Mouse (Mus musculus) stomach, embryonic 15.5 days (tissue): ENCODE measurements at regions not wholly inside any gene's neighbourhood (a gene's known extent, or its start where the extent isn't known, plus 50 kb on each side); places are given as distances from the start of the nearest gene placed in this dataset.

Source experiments
- ATAC-seq: fragments of 200-750 bp; cut with Nextera tagmentation; 2 replicates; pipeline ENCODE4 v1.8.0; 2017; ENCODE audit warnings: low read depth, moderate number of reproducible peaks, moderate TSS enrichment; ENCODE audit not compliant: insufficient read depth, low FRiP score
- H3K27ac ChIP-seq: fragments of 300-500 bp; sonication (generic); 2 replicates; pipeline ENCODE4 v1.5.1; 2015; ENCODE audit warnings: mild to moderate bottlenecking, inconsistent platforms
- H3K27me3 ChIP-seq: fragments of 300-500 bp; sonication (generic); replicated peaks from 2 replicates; pipeline ENCODE4 v1.6.1; 2015; ENCODE audit warnings: inconsistent platforms
- H3K36me3 ChIP-seq: fragments of 300-500 bp; sonication (generic); 2 replicates; pipeline ENCODE4 v1.6.1; 2015; ENCODE audit warnings: inconsistent platforms
- H3K4me1 ChIP-seq: fragments of 300-500 bp; sonication (generic); 2 replicates; pipeline ENCODE4 v1.6.1; 2015; ENCODE audit warnings: inconsistent platforms
- H3K4me2 ChIP-seq: fragments of 300-500 bp; sonication (generic); 2 replicates; pipeline ENCODE4 v1.6.1; 2015; ENCODE audit warnings: mild to moderate bottlenecking, inconsistent platforms
- H3K4me3 ChIP-seq: fragments of 300-500 bp; sonication (generic); replicated peaks from 2 replicates; pipeline ENCODE4 v1.5.1; 2015; ENCODE audit warnings: inconsistent platforms
- H3K9ac ChIP-seq: fragments of 300-500 bp; sonication (generic); 2 replicates; pipeline ENCODE4 v1.6.1; 2015; ENCODE audit warnings: inconsistent platforms
- H3K9me3 ChIP-seq: fragments of 300-500 bp; sonication (generic); 2 replicates; pipeline ENCODE4 v1.6.1; 2016; ENCODE audit warnings: inconsistent platforms
- WGBS: fragments of 180-500 bp; shearing (Covaris S2); methylation state at CpG from one replicate; pipeline ENCODE4 v1.1.7; 2015; 5-methylcytosine and 5-hydroxymethylcytosine counted together

DNA sequence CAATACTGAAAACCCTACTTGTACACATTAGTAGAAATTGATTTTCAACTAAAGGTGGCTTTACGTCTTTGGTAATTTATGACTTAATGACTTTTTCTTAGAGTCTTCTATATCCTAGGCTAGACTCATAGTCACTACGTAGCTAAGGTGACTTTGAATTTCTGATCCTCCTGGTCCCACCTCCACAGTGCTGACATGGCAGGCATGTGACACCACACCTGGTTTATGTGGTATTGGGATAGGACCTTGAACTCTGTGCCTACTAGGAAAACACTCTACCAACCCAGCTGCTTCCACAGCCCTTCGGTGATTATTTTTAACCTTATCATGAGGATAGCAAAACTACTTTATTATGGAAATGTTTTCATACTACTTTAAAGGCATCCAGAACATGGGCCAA, 51.5 kb upstream of the D7Ertd443e start:
- Histone ChIP-seq H3K27ac (no peak overlapping the region), H3K4me2 (no peak overlapping the region), H3K36me3 (no peaks in the 10 kb centered on the region), H3K9ac (no peak overlapping the region), H3K4me1 (no peaks in the 10 kb centered on the region), H3K9me3 (no peaks in the 10 kb centered on the region), H3K4me3 (no peak overlapping the region), H3K27me3 (no peaks in the 10 kb centered on the region)
- ATAC-seq = no peak
- 83% methylated on average over 3 of the region's 3 CpGs for WGBS

- ATAC-seq = no peak
- Histone ChIP-seq H3K4me2 (no peak overlapping the region), H3K36me3 (no peaks in the 10 kb centered on the region)
Observed at GRCm38 (mm10) chr7:134439281-134439680, 53.8 kb upstream of the D7Ertd443e start.

DNA sequence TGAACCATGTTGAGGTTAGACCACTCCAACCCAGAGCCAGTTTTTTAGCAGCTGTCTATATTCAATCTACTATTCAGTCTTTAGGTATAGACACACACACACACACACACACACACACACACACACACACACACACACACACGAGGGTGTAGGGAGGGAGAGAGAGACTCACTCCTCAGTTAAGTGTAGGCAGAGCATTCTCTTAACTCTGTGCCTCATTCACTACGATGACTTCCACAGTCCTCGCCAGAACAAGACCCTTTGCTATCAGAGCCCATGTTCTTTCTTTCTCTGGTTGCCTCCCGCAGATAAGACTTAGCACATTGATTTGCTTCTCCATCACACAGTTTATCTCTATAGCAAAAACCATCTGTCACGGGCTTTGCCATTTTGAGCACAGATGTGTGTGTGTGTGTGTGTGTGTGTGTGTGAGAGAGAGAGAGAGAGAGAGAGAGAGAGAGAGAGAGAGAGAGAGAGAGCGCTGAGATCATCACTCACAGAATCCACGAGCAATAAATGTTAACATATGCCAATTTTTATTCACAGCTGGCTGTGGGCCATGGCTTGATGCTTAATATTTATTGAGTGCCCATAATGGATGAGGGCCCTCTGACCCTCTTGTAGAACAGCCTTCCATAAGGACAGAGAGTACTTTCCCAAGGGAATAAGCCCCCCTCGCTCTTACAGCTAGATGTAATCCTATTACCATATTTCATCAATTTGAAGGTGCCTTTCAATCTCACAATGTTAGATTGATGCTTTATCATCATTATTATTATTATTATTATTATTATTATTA, 59.7 kb upstream of the D7Ertd443e start:
- Histone ChIP-seq H3K4me1 (no peaks in the 10 kb centered on the region), H3K36me3 (no peaks in the 10 kb centered on the region), H3K27ac (no peak overlapping the region), H3K4me2 (no peak overlapping the region), H3K27me3 (no peaks in the 10 kb centered on the region), H3K9me3 (no peaks in the 10 kb centered on the region), H3K9ac (no peak overlapping the region), H3K4me3 (no peak overlapping the region)
- 50% methylated on average over 8 of the region's 8 CpGs for WGBS
- no peak for ATAC-seq

More at GRCm38 (mm10) chr7:134439281-134439680, 53.8 kb upstream of the D7Ertd443e start:
- no peak overlapping the region for H3K4me3 ChIP-seq
- no peaks in the 10 kb centered on the region for H3K4me1 ChIP-seq
- no peak overlapping the region for H3K9ac ChIP-seq
- no peaks in the 10 kb centered on the region for H3K9me3 ChIP-seq
- WGBS = 87% methylated on average over 5 of the region's 5 CpGs
- no peak overlapping the region for H3K27ac ChIP-seq
- no peaks in the 10 kb centered on the region for H3K27me3 ChIP-seq

- Histone ChIP-seq H3K36me3 (no peaks in the 10 kb centered on the region), H3K27ac (no peak overlapping the region)
- no peak for ATAC-seq
Observed at GRCm38 (mm10) chr7:134447648-134448202, 62.3 kb upstream of the D7Ertd443e start.

GRCm38 (mm10) chr7:134448831-134449230, 63.4 kb upstream of the D7Ertd443e start:
- WGBS = 88% methylated on average over 2 of the region's 2 CpGs
- H3K9me3 ChIP-seq = no peaks in the 10 kb centered on the region
- no peaks in the 10 kb centered on the region for H3K27me3 ChIP-seq
- H3K4me3 ChIP-seq = no peak overlapping the region
- no peak overlapping the region for H3K27ac ChIP-seq
- H3K4me1 ChIP-seq = no peaks in the 10 kb centered on the region
- no peak overlapping the region for H3K9ac ChIP-seq
- H3K36me3 ChIP-seq = no peaks in the 10 kb centered on the region
- no peak overlapping the region for H3K4me2 ChIP-seq
- ATAC-seq = no peak

More at GRCm38 (mm10) chr7:134447648-134448202, 62.3 kb upstream of the D7Ertd443e start:
- H3K4me2 ChIP-seq = no peak overlapping the region
- no peaks in the 10 kb centered on the region for H3K9me3 ChIP-seq
- no peaks in the 10 kb centered on the region for H3K27me3 ChIP-seq
- no peak overlapping the region for H3K4me3 ChIP-seq
- no peaks in the 10 kb centered on the region for H3K4me1 ChIP-seq
- no peak overlapping the region for H3K9ac ChIP-seq

GRCm38 (mm10) chr7:134462677-134463076, 77.2 kb upstream of the D7Ertd443e start:
- Histone ChIP-seq H3K9ac (no peak overlapping the region), H3K27me3 (no peaks in the 10 kb centered on the region), H3K27ac (no peak overlapping the region), H3K4me2 (no peak overlapping the region), H3K9me3 (no peaks in the 10 kb centered on the region), H3K4me3 (no peak overlapping the region), H3K4me1 (no peaks in the 10 kb centered on the region), H3K36me3 (no peaks in the 10 kb centered on the region)
- no peak for ATAC-seq
- 69% methylated on average over 3 of the region's 3 CpGs for WGBS

DNA sequence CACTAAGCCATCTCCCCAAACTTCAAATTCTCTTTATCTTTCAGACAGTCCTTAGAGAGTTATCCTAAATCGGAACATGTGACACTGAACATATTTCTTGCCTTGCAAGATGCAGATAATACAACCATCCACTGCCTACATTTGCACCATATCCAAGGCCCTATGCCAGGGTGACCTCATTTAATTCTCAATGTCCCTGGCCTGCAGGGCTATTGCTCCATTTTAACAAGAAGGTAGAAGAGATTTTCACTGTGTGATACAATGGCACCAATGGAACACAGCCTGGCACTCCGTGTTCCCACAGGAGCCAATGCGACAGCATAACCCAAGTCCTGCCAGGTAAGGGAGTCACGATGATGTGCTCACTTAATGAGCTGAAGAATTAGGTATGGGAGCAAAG, 77.9 kb upstream of the D7Ertd443e start:
- Histone ChIP-seq H3K9ac (no peak overlapping the region), H3K27ac (no peak overlapping the region), H3K27me3 (no peaks in the 10 kb centered on the region), H3K36me3 (no peaks in the 10 kb centered on the region), H3K4me2 (no peak overlapping the region), H3K4me1 (no peaks in the 10 kb centered on the region), H3K4me3 (no peak overlapping the region), H3K9me3 (no peaks in the 10 kb centered on the region)
- no peak for ATAC-seq
- 89% methylated on average over 4 of the region's 4 CpGs for WGBS

DNA sequence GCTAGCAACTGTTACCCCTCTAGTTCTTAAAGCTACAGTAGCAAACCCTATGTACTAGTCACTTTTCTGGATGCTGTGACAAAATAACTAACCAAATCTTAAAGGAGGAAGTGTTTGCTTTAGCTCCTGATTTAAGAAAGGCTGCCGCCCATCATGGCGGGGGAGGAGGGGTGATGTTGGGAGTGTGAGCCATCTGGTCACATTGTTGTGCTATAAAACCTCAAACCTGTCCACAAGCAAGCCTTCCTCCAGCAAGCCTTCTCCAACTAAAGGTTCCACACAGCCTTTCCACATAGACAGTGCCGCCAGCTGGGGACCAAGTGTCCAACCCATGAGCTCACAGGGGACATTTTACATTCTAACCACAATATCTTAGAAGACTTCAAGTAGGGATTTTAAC, 81.8 kb upstream of the D7Ertd443e start:
- Histone ChIP-seq H3K4me1 (no peaks in the 10 kb centered on the region), H3K9ac (no peak overlapping the region), H3K27ac (no peak overlapping the region), H3K4me3 (no peak overlapping the region), H3K9me3 (no peaks in the 10 kb centered on the region), H3K27me3 (no peaks in the 10 kb centered on the region), H3K4me2 (no peak overlapping the region), H3K36me3 (no peaks in the 10 kb centered on the region)
- WGBS = 81% methylated on average over 3 of the region's 3 CpGs
- no peak for ATAC-seq

DNA sequence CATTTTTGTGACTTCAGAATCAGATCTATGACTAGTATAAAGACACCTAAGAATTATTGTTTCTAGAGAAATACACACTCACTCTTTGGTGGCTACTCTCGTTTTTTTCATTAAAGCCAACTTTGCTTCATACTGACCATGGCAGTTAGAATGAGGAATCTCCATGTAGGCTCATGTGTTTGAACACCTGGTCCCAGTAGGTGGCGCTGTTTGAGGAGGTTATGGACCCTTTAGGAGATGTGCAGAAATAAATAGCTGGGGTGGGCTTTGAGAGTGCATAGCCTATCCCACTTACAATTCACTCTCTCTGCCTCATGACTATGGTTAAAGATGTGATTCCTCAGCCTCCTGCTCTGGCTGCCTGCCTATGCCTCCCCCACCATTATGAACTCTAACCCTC, 85.8 kb upstream of the D7Ertd443e start:
- H3K4me3 ChIP-seq = no peak overlapping the region
- no peaks in the 10 kb centered on the region for H3K9me3 ChIP-seq
- no peak overlapping the region for H3K4me2 ChIP-seq
- H3K9ac ChIP-seq = no peak overlapping the region
- no peaks in the 10 kb centered on the region for H3K27me3 ChIP-seq
- no peaks in the 10 kb centered on the region for H3K36me3 ChIP-seq
- 30% methylated on average over 2 of the region's 2 CpGs for WGBS
- ATAC-seq = no peak
- no peaks in the 10 kb centered on the region for H3K4me1 ChIP-seq
- H3K27ac ChIP-seq = no peak overlapping the region

- no peak overlapping the region for H3K4me2 ChIP-seq
- no peak overlapping the region for H3K27ac ChIP-seq
- WGBS = 78% methylated on average over 4 of the region's 4 CpGs
- no peaks in the 10 kb centered on the region for H3K36me3 ChIP-seq
- H3K4me3 ChIP-seq = no peak overlapping the region
- H3K4me1 ChIP-seq = no peaks in the 10 kb centered on the region
- ATAC-seq = no peak
- no peaks in the 10 kb centered on the region for H3K9me3 ChIP-seq
- no peak overlapping the region for H3K9ac ChIP-seq
- H3K27me3 ChIP-seq = no peaks in the 10 kb centered on the region
Observed at GRCm38 (mm10) chr7:134491326-134491725, 105.9 kb upstream of the D7Ertd443e start.

- WGBS = 38% methylated on average over 11 of the region's 11 CpGs
- Histone ChIP-seq H3K9me3 (no peaks in the 10 kb centered on the region), H3K27ac (no peak overlapping the region), H3K4me3 (no peak overlapping the region), H3K36me3 (no peaks in the 10 kb centered on the region), H3K27me3 (no peaks in the 10 kb centered on the region), H3K9ac (no peak overlapping the region), H3K4me1 (no peaks in the 10 kb centered on the region), H3K4me2 (no peak overlapping the region)
- no peak for ATAC-seq
Observed at GRCm38 (mm10) chr7:134497219-134497618, 111.8 kb upstream of the D7Ertd443e start.

DNA sequence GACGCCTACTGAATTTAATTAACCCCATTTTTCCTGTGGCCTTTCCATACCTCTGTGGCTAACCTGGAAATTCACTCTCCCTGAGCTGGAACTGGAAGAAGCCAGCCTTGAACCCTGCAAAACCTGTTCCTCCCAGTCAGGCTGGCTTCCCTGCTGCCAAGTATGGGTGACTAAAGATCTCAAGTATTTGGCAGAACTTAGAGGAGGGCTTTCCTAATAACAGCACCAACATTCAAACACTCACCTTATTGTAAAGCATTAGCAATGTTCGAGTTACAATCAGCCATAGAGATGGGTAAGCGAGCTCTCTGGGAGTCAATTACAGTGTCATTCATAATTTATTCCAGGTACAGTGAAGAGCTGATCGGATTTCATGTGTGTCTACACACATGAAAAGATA, 112.4 kb upstream of the D7Ertd443e start:
- no peaks in the 10 kb centered on the region for H3K27me3 ChIP-seq

More for the DNA sequence above, 112.4 kb upstream of the D7Ertd443e start:
- H3K9ac ChIP-seq = no peak overlapping the region
- no peak overlapping the region for H3K4me2 ChIP-seq
- no peak overlapping the region for H3K4me3 ChIP-seq
- WGBS = 56% methylated on average over 4 of the region's 4 CpGs
- H3K27ac ChIP-seq = no peak overlapping the region
- no peaks in the 10 kb centered on the region for H3K4me1 ChIP-seq
- H3K9me3 ChIP-seq = no peaks in the 10 kb centered on the region
- ATAC-seq = no peak
- no peaks in the 10 kb centered on the region for H3K36me3 ChIP-seq
